Mouse (Mus musculus): ENCODE measurements at regions not wholly inside any gene's neighbourhood (a gene's known extent, or its start where the extent isn't known, plus 50 kb on each side); places are given as distances from the start of the nearest gene placed in this dataset.

- DNase-seq, result peak; percentile 24 to 30
Measured at GRCm38 (mm10) chr10:56893210-56893705, 516.1 kb downstream of the Gja1 start.

- DNase-seq, result no peak
Measured at GRCm38 (mm10) chr10:56899640-56900274, 522.6 kb downstream of the Gja1 start.

- DNase-seq, result no peak
Measured at GRCm38 (mm10) chr10:56900914-56901313, 523.8 kb downstream of the Gja1 start.

GRCm38 (mm10) chr10:56912711-56913110 lies 535.6 kb downstream of the Gja1 start:
- no peak for DNase-seq

- DNase-seq, result no peak
Measured at GRCm38 (mm10) chr10:56914103-56914502, 537.0 kb downstream of the Gja1 start.

- no peak for DNase-seq
Measured at GRCm38 (mm10) chr10:56918412-56918811, 541.3 kb downstream of the Gja1 start.

- DNase-seq, result peak in 1 of 2 experiments; percentile 8
Measured at GRCm38 (mm10) chr10:56920711-56921672, 543.9 kb downstream of the Gja1 start.

GRCm38 (mm10) chr10:56935174-56935573 lies 551.0 kb upstream of the Hsf2 start:
- no peak for DNase-seq

- no peak for DNase-seq
Measured at GRCm38 (mm10) chr10:56941972-56942371, 544.2 kb upstream of the Hsf2 start.

GRCm38 (mm10) chr10:56944434-56945145 lies 541.6 kb upstream of the Hsf2 start:
- DNase-seq, result no peak

- DNase-seq, result no peak
Measured at GRCm38 (mm10) chr10:56956728-56957127, 529.5 kb upstream of the Hsf2 start.

- no peak for DNase-seq
Measured at GRCm38 (mm10) chr10:56962096-56962807, 523.9 kb upstream of the Hsf2 start.

- no peak for DNase-seq
Measured at GRCm38 (mm10) chr10:56963215-56963614, 523.0 kb upstream of the Hsf2 start.

- peak; percentile 45 to 48 for DNase-seq
Measured at GRCm38 (mm10) chr10:56968913-56969312, 517.3 kb upstream of the Hsf2 start.

GRCm38 (mm10) chr10:56974812-56975211 lies 511.4 kb upstream of the Hsf2 start:
- no peak for DNase-seq

- DNase-seq, result no peak
Measured at GRCm38 (mm10) chr10:56979601-56980000, 506.6 kb upstream of the Hsf2 start.

- DNase-seq, result no peak
Measured at GRCm38 (mm10) chr10:56980821-56981220, 505.4 kb upstream of the Hsf2 start.

- no peak for DNase-seq
Measured at GRCm38 (mm10) chr10:56982526-56983190, 503.5 kb upstream of the Hsf2 start.

GRCm38 (mm10) chr10:56994969-56995368 lies 491.2 kb upstream of the Hsf2 start:
- DNase-seq, result no peak

- DNase-seq, result peak; percentile 7 to 39
Measured at GRCm38 (mm10) chr10:57000892-57001722, 485.1 kb upstream of the Hsf2 start.

GRCm38 (mm10) chr10:57001723-57002110 lies 484.5 kb upstream of the Hsf2 start:
- no peak for DNase-seq

All from layer of hippocampus, postnatal 36 days (tissue).